Mouse (Mus musculus) thymus, adult 2 months (tissue): ENCODE measurements at regions not wholly inside any gene's neighbourhood (a gene's known extent, or its start where the extent isn't known, plus 50 kb on each side); places are given as distances from the start of the nearest gene placed in this dataset.

Experiments
- CTCF ChIP-seq: fragments of 200-500 bp; IDR thresholded peaks from 2 replicates; pipeline ENCODE4 v1.5.1; 2012; ENCODE audit warnings: mild to moderate bottlenecking, control low read depth, low read length, moderate library complexity, borderline replicate concordance; ENCODE audit not compliant: control insufficient read depth, poor library complexity, insufficient read depth; ENCODE audit errors: extremely low read depth
- POLR2A ChIP-seq: fragments of 200-500 bp; IDR thresholded peaks from 2 replicates; pipeline ENCODE4 v1.6.1; 2012; ENCODE audit warnings: mild to moderate bottlenecking, low read length, control low read depth, moderate library complexity; ENCODE audit not compliant: control insufficient read depth, poor library complexity, insufficient read depth; ENCODE audit errors: extremely low read depth

DNA sequence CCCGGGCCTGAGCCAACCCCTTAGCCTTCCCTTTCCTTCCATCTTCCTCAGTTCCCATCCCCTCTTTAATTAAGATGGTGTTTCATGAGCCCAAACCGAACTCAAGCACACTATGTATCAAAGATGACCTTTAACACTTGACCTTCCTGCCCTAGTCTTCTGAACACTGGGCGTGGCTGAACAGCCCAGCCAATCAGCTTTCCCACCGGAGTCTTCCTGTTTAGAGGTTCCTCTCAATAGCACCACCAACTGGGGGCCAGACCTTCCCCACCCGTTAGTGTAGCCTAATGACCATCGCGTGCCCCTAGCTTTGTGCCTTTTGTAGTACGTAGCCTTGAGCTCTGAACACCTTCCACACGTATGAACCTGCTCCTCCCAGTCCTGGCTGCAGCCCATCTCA is 215.0 kb upstream of the Sdk2 start:
- no peak for TF ChIP-seq POLR2A
- no peak for TF ChIP-seq CTCF
